Mouse (Mus musculus) C2C12 (cell line): ENCODE measurements around the gene Eif4b. TPM values are rescaled to one million over a fixed set of nuclear protein-coding genes. Genes with fewer than 3 reads are reported as not detected.

Experiments
- H3K27me3 ChIP-seq: one replicate; pipeline ENCODE4 v1.6.1; 2011; ENCODE audit not compliant: control insufficient read depth, insufficient read depth, insufficient read length
- H3K36me3 ChIP-seq: one replicate; pipeline ENCODE4 v1.6.1; 2011; ENCODE audit not compliant: control insufficient read depth, insufficient read depth
- H3K4me3 ChIP-seq: one replicate; pipeline ENCODE4 v1.5.1; 2011; ENCODE audit warnings: mild to moderate bottlenecking, control low read depth; ENCODE audit not compliant: poor library complexity, insufficient read depth, severe bottlenecking
- H3K79me2 ChIP-seq: one replicate; pipeline ENCODE4 v1.6.1; 2011; ENCODE audit not compliant: control insufficient read depth, insufficient read depth
- H3K79me3 ChIP-seq: one replicate; pipeline ENCODE4 v1.6.1; 2011; ENCODE audit warnings: low read depth, control low read depth
- H3ac ChIP-seq: one replicate; pipeline ENCODE3; 2011; ENCODE audit warnings: low read depth; ENCODE audit not compliant: control insufficient read depth, insufficient read length
- CEBPB ChIP-seq: IDR thresholded peaks from one replicate; pipeline ENCODE4 v1.6.1; 2011; ENCODE audit warnings: low read depth, mild to moderate bottlenecking, control low read depth, moderate library complexity
- CTCF ChIP-seq: IDR thresholded peaks from one replicate; pipeline ENCODE4 v1.5.1; 2011; ENCODE audit not compliant: control insufficient read depth, insufficient read depth, insufficient read length
- FOSL1 ChIP-seq: IDR thresholded peaks from one replicate; pipeline ENCODE4 v1.8.0; 2011; ENCODE audit warnings: mild to moderate bottlenecking, low read length; ENCODE audit not compliant: poor library complexity, insufficient read depth, severe bottlenecking
- MAX ChIP-seq: IDR thresholded peaks from one replicate; pipeline ENCODE4 v1.6.1; 2011; ENCODE audit warnings: mild to moderate bottlenecking, control low read depth
- MYOD1 ChIP-seq: IDR thresholded peaks from one replicate; pipeline ENCODE4 v1.6.1; 2011; ENCODE audit warnings: low read depth; ENCODE audit not compliant: control insufficient read depth, insufficient read length
- MYOG ChIP-seq: IDR thresholded peaks from one replicate; pipeline ENCODE4 v1.6.1; 2011; ENCODE audit not compliant: control insufficient read depth, insufficient read length; ENCODE audit errors: extremely low read depth
- USF1 ChIP-seq: IDR thresholded peaks from one replicate; pipeline ENCODE4 v1.6.1; 2011; ENCODE audit warnings: low read depth, mild to moderate bottlenecking, control low read depth, moderate library complexity
- polyA plus RNA-seq: library from polyadenylated mRNA; unstranded; fragments of >200 nt; fragmentation: generic; extraction: Trizol; gene quantifications from one replicate; pipeline ENCODE4 v1.2.1, GENCODE M21; 2012; ENCODE audit warnings: missing spikeins

Eif4b gene
- polyA plus RNA-seq, 1 experiment = 268 TPM

GRCm38 (mm10) chr15:102080429-102080828, 6.9 kb downstream of the Eif4b start:
- Histone ChIP-seq H3K27me3 (no peaks in the 10 kb centered on the region), H3K79me2 (peaks cover 100% of the 10 kb centered on the region), H3K4me3 (no peak overlapping the region), H3ac (no peak overlapping the region), H3K36me3 (peaks cover 97% of the 10 kb centered on the region), H3K79me3 (peaks cover 99% of the 10 kb centered on the region)
- no peak for TF ChIP-seq CTCF
- TF ChIP-seq MYOD1 = no peak
- TF ChIP-seq MYOG = no peak
- TF ChIP-seq CEBPB = no peak
- TF ChIP-seq USF1 = no peak
- TF ChIP-seq MAX = no peak
- TF ChIP-seq FOSL1 = no peak

DNA sequence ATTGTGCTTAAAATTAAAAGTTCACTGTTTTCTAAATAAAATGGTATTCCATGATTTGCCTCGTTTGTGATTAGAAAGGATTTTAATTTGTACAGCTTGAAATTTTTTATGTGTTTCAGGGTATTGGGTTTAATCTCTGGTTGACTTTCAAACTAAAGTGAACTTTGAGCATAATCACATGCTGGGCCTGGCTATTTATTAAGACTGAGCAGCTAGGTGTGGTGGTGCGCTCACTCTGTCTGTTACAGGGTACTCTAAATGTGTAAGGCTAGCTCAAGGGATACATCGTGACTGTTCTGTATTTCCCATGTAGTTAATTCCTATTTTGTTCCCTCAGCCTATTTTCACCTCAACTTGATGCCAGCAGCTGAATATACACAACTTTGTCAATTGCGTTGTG, 8.6 kb downstream of the Eif4b start:
- H3K79me3 ChIP-seq = peaks cover 98% of the 10 kb centered on the region
- H3K4me3 ChIP-seq = no peak overlapping the region
- no peaks in the 10 kb centered on the region for H3K27me3 ChIP-seq
- no peak overlapping the region for H3ac ChIP-seq
- peaks cover 98% of the 10 kb centered on the region for H3K36me3 ChIP-seq
- no peak for TF ChIP-seq USF1
- TF ChIP-seq MYOG = no peak
- TF ChIP-seq CTCF = no peak
- no peak for TF ChIP-seq FOSL1
- no peak for TF ChIP-seq CEBPB
- no peak for TF ChIP-seq MYOD1
- TF ChIP-seq MAX = no peak
- H3K79me2 ChIP-seq = peaks cover 100% of the 10 kb centered on the region

DNA sequence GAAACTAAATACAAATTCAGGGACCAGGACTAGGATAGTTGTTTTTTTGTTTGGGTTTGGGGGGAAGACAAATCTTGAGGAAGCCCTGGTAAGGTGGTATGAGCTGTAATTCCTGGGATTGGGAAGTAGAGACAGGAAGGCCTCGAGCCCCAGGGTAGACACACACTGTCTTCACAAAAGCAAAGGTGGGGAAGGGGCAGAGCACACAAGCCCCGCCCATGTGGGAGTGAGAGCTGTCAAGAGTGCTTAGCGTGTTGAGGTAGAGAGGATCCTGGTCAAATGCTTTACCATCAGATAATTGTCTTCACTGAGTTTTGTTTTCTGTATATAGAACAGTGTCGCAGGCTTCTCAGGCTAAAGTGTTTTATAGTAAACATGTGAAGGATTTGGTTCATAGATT, 9.5 kb downstream of the Eif4b start:
- TF ChIP-seq CTCF = no peak
- TF ChIP-seq USF1 = no peak
- TF ChIP-seq MAX = no peak
- TF ChIP-seq MYOG = no peak
- TF ChIP-seq CEBPB = no peak
- TF ChIP-seq FOSL1 = no peak
- TF ChIP-seq MYOD1 = no peak
- Histone ChIP-seq H3K79me2 (peaks cover 100% of the 10 kb centered on the region), H3K4me3 (no peak overlapping the region), H3K79me3 (peaks cover 98% of the 10 kb centered on the region), H3K27me3 (no peaks in the 10 kb centered on the region), H3K36me3 (peaks cover 99% of the 10 kb centered on the region), H3ac (no peak overlapping the region)

- no peak for TF ChIP-seq USF1
- TF ChIP-seq MYOG = no peak
- TF ChIP-seq CEBPB = no peak
- TF ChIP-seq CTCF = no peak
- no peak for TF ChIP-seq MYOD1
- TF ChIP-seq FOSL1 = no peak
- no peak for TF ChIP-seq MAX
- Histone ChIP-seq H3K36me3 (peaks cover 100% of the 10 kb centered on the region), H3K79me2 (peaks cover 100% of the 10 kb centered on the region), H3K4me3 (no peak overlapping the region), H3ac (no peak overlapping the region), H3K79me3 (peaks cover 76% of the 10 kb centered on the region), H3K27me3 (no peaks in the 10 kb centered on the region)
These were observed 16.5 kb downstream of the Eif4b start for GRCm38 (mm10) chr15:102089914-102090585.

DNA sequence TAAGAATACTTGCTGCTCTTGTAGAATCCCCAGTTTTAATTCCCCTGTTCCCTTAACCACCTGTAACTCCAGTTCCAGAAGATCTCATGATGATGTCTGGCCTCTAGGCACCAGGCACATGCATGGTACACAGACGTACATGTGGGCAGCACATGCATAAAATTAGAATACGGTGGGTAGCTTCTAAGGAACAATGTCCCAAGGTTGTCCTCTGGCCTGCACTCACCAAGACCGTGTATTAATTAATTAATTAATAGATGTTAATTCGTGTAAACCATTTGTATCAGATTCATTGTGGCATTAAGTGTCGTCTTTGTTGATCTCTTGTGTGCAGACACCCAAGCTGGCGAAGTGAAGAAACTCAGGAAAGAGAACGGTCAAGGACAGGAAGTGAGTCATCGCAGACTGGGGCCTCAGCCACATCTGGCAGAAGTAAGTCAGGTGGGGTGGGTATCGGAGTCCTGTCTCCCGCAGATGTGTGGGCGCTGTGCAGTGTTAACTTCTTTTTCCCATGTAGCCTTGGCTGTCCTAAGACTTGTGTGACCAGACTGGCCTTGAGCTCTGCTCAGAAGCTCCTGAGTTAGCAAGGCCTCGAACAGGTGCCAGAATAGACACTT, 17.6 kb downstream of the Eif4b start:
- H3ac ChIP-seq = no peak overlapping the region
- no peaks in the 10 kb centered on the region for H3K27me3 ChIP-seq
- H3K36me3 ChIP-seq = peaks cover 100% of the 10 kb centered on the region
- no peak overlapping the region for H3K4me3 ChIP-seq
- peaks cover 70% of the 10 kb centered on the region for H3K79me3 ChIP-seq
- H3K79me2 ChIP-seq = peaks cover 100% of the 10 kb centered on the region
- TF ChIP-seq USF1 = peak; percentile 5
- TF ChIP-seq MYOD1 = no peak
- TF ChIP-seq CTCF = no peak
- no peak for TF ChIP-seq MYOG
- TF ChIP-seq CEBPB = peak; percentile 36
- peak; percentile 39 for TF ChIP-seq FOSL1
- no peak for TF ChIP-seq MAX

DNA sequence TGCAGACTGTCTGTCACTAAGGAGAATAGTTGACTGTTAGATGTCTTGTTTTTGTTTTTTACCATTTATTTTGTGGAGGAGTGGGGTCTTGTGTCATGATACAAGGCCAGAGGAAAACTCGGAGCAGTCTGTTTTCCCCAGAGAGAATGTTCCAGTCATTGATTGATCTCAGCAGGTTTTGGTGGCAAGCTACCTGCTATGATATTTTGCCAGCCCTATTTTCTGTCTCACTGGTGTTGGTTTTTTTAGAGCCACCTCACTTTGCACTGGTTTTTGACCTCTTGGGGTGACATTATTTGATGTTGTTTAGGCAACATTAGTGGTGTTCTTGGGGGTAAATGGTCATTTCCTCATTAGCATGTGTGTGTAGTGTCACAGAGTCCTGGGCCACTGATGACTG, 18.1 kb downstream of the Eif4b start:
- Histone ChIP-seq H3K27me3 (no peaks in the 10 kb centered on the region), H3K79me2 (peaks cover 100% of the 10 kb centered on the region), H3K36me3 (peaks cover 100% of the 10 kb centered on the region), H3ac (no peak overlapping the region), H3K4me3 (no peak overlapping the region), H3K79me3 (peaks cover 65% of the 10 kb centered on the region)
- TF ChIP-seq MYOD1 = no peak
- TF ChIP-seq MYOG = no peak
- TF ChIP-seq CTCF = no peak
- TF ChIP-seq FOSL1 = no peak
- no peak for TF ChIP-seq CEBPB
- no peak for TF ChIP-seq USF1
- no peak for TF ChIP-seq MAX
